Mouse (Mus musculus): ENCODE measurements around the gene Suclg1. TPM values are rescaled to one million over a fixed set of nuclear protein-coding genes. Genes with fewer than 3 reads are reported as not detected.

Suclg1 gene
- polyA plus RNA-seq (2014; fragmentation: Nextera tagmentation; extraction: Ambion mirVana), result 175 and 176 TPM in 2 replicates

GRCm38 (mm10) chr6:73248237-73249048 lies at the start of gene Suclg1:
Gene Suclg1 (plus strand): TSS chr6:73248382.
- peak; percentile 92 for ATAC-seq (ENCODE audit: insufficient number of reproducible peaks, low FRiP score, low TSS enrichment, low read depth)

GRCm38 (mm10) chr6:73203724-73204123 lies 44.5 kb upstream of the Suclg1 start:
- no peaks in the 10 kb centered on the region for H3K36me3 ChIP-seq (ENCODE audit: control insufficient read depth, insufficient read depth, low read length)
- H3K9ac ChIP-seq (ENCODE audit: low read length), result no peak overlapping the region
- no peak overlapping the region for H3K27ac ChIP-seq (replicated peaks; ENCODE audit: low read depth, low read length)
- ATAC-seq (ENCODE audit: insufficient number of reproducible peaks, low FRiP score, low TSS enrichment, low read depth), result no peak
- DNase-seq (ENCODE audit: low spot score), result no peak
- H3K4me2 ChIP-seq (ENCODE audit: low read depth, severe bottlenecking), result no peak overlapping the region
- 83% methylated on average over 2 of the region's 2 CpGs for whole genome bisulfite sequencing
- no peaks in the 10 kb centered on the region for H3K27me3 ChIP-seq (ENCODE audit: control insufficient read depth, insufficient read depth, low read length)
- H3K4me1 ChIP-seq (ENCODE audit: control insufficient read depth, insufficient read depth, low read length), result no peaks in the 10 kb centered on the region
- no peak overlapping the region for H3K4me3 ChIP-seq (ENCODE audit: low read depth, low read length)
- H3K9me3 ChIP-seq (ENCODE audit: control insufficient read depth, low read length), result no peaks in the 10 kb centered on the region

More at GRCm38 (mm10) chr6:73248237-73249048, at the start of gene Suclg1:
- H3K27ac ChIP-seq (replicated peaks; ENCODE audit: low read depth, low read length), result 0 out of 2 replicates have a peak within 1 kb of the TSS, but pooled peaks have one; percentile 57
- peak within 1 kb of the TSS; percentile 90 for H3K9ac ChIP-seq (ENCODE audit: low read length)
- H3K4me3 ChIP-seq (ENCODE audit: low read depth, low read length), result peak within 1 kb of the TSS; percentile 90
- no peaks in the 10 kb centered on the region for H3K9me3 ChIP-seq (ENCODE audit: control insufficient read depth, low read length)
- peak within 1 kb of the TSS; percentile 52 for H3K4me2 ChIP-seq (ENCODE audit: low read depth, severe bottlenecking)
- no peaks in the 10 kb centered on the region for H3K27me3 ChIP-seq (ENCODE audit: control insufficient read depth, insufficient read depth, low read length)
- no peaks in the 10 kb centered on the region for H3K36me3 ChIP-seq (ENCODE audit: control insufficient read depth, insufficient read depth, low read length)
- no peaks in the 10 kb centered on the region for H3K4me1 ChIP-seq (ENCODE audit: control insufficient read depth, insufficient read depth, low read length)
- under 1% methylated on average over 57 of the region's 58 CpGs for WGBS
- peak; percentile 89 for DNase-seq (ENCODE audit: low spot score)

GRCm38 (mm10) chr6:73204937-73205336 lies 43.2 kb upstream of the Suclg1 start:
- WGBS, result 82% methylated on average over 4 of the region's 4 CpGs
- no peak for ATAC-seq (ENCODE audit: insufficient number of reproducible peaks, low FRiP score, low TSS enrichment, low read depth)
- no peak for DNase-seq (ENCODE audit: low spot score)
- Histone ChIP-seq H3K9ac (ENCODE audit: low read length) (no peak overlapping the region), H3K27me3 (ENCODE audit: control insufficient read depth, insufficient read depth, low read length) (no peaks in the 10 kb centered on the region), H3K4me2 (ENCODE audit: low read depth, severe bottlenecking) (no peak overlapping the region), H3K36me3 (ENCODE audit: control insufficient read depth, insufficient read depth, low read length) (no peaks in the 10 kb centered on the region), H3K4me3 (ENCODE audit: low read depth, low read length) (no peak overlapping the region), H3K4me1 (ENCODE audit: control insufficient read depth, insufficient read depth, low read length) (no peaks in the 10 kb centered on the region), H3K27ac (replicated peaks; ENCODE audit: low read depth, low read length) (no peak overlapping the region), H3K9me3 (ENCODE audit: control insufficient read depth, low read length) (no peaks in the 10 kb centered on the region)

- H3K4me3 ChIP-seq (ENCODE audit: low read depth, low read length), result no peak overlapping the region
- ATAC-seq (ENCODE audit: insufficient number of reproducible peaks, low FRiP score, low TSS enrichment, low read depth) (no peak), DNase-seq (ENCODE audit: low spot score) (no peak)
- no peak overlapping the region for H3K9ac ChIP-seq (ENCODE audit: low read length)
- H3K36me3 ChIP-seq (ENCODE audit: control insufficient read depth, insufficient read depth, low read length), result no peaks in the 10 kb centered on the region
- no peaks in the 10 kb centered on the region for H3K4me1 ChIP-seq (ENCODE audit: control insufficient read depth, insufficient read depth, low read length)
- H3K4me2 ChIP-seq (ENCODE audit: low read depth, severe bottlenecking), result no peak overlapping the region
- no peaks in the 10 kb centered on the region for H3K27me3 ChIP-seq (ENCODE audit: control insufficient read depth, insufficient read depth, low read length)
- H3K27ac ChIP-seq (replicated peaks; ENCODE audit: low read depth, low read length), result no peak overlapping the region
- 93% methylated on average over 6 of the region's 6 CpGs for WGBS
- no peaks in the 10 kb centered on the region for H3K9me3 ChIP-seq (ENCODE audit: control insufficient read depth, low read length)
Measured at GRCm38 (mm10) chr6:73209598-73209997, 38.6 kb upstream of the Suclg1 start.

GRCm38 (mm10) chr6:73210445-73210972 lies 37.7 kb upstream of the Suclg1 start:
- WGBS, result 93% methylated on average over 4 of the region's 4 CpGs
- Histone ChIP-seq H3K4me1 (ENCODE audit: control insufficient read depth, insufficient read depth, low read length) (no peaks in the 10 kb centered on the region), H3K4me2 (ENCODE audit: low read depth, severe bottlenecking) (no peak overlapping the region), H3K27ac (replicated peaks; ENCODE audit: low read depth, low read length) (no peak overlapping the region), H3K27me3 (ENCODE audit: control insufficient read depth, insufficient read depth, low read length) (no peaks in the 10 kb centered on the region), H3K36me3 (ENCODE audit: control insufficient read depth, insufficient read depth, low read length) (no peaks in the 10 kb centered on the region), H3K9me3 (ENCODE audit: control insufficient read depth, low read length) (no peaks in the 10 kb centered on the region), H3K9ac (ENCODE audit: low read length) (no peak overlapping the region), H3K4me3 (ENCODE audit: low read depth, low read length) (no peak overlapping the region)
- DNase-seq (ENCODE audit: low spot score) (no peak), ATAC-seq (ENCODE audit: insufficient number of reproducible peaks, low FRiP score, low TSS enrichment, low read depth) (no peak)

- H3K4me3 ChIP-seq (ENCODE audit: low read depth, low read length), result no peak overlapping the region
- no peaks in the 10 kb centered on the region for H3K4me1 ChIP-seq (ENCODE audit: control insufficient read depth, insufficient read depth, low read length)
- no peaks in the 10 kb centered on the region for H3K27me3 ChIP-seq (ENCODE audit: control insufficient read depth, insufficient read depth, low read length)
- H3K4me2 ChIP-seq (ENCODE audit: low read depth, severe bottlenecking), result no peak overlapping the region
- H3K27ac ChIP-seq (replicated peaks; ENCODE audit: low read depth, low read length), result no peak overlapping the region
- ATAC-seq (ENCODE audit: insufficient number of reproducible peaks, low FRiP score, low TSS enrichment, low read depth) (no peak), DNase-seq (ENCODE audit: low spot score) (no peak)
- H3K36me3 ChIP-seq (ENCODE audit: control insufficient read depth, insufficient read depth, low read length), result no peaks in the 10 kb centered on the region
- no peaks in the 10 kb centered on the region for H3K9me3 ChIP-seq (ENCODE audit: control insufficient read depth, low read length)
- H3K9ac ChIP-seq (ENCODE audit: low read length), result no peak overlapping the region
- 94% methylated on average over 3 of the region's 3 CpGs for WGBS
Measured at GRCm38 (mm10) chr6:73211036-73211435, 37.1 kb upstream of the Suclg1 start.

GRCm38 (mm10) chr6:73211602-73212001 lies 36.6 kb upstream of the Suclg1 start:
- H3K4me2 ChIP-seq (ENCODE audit: low read depth, severe bottlenecking), result no peak overlapping the region
- no peaks in the 10 kb centered on the region for H3K27me3 ChIP-seq (ENCODE audit: control insufficient read depth, insufficient read depth, low read length)
- no peaks in the 10 kb centered on the region for H3K36me3 ChIP-seq (ENCODE audit: control insufficient read depth, insufficient read depth, low read length)
- no peaks in the 10 kb centered on the region for H3K4me1 ChIP-seq (ENCODE audit: control insufficient read depth, insufficient read depth, low read length)
- ATAC-seq (ENCODE audit: insufficient number of reproducible peaks, low FRiP score, low TSS enrichment, low read depth) (no peak), DNase-seq (ENCODE audit: low spot score) (no peak)
- H3K9ac ChIP-seq (ENCODE audit: low read length), result no peak overlapping the region
- H3K4me3 ChIP-seq (ENCODE audit: low read depth, low read length), result no peak overlapping the region
- no peak overlapping the region for H3K27ac ChIP-seq (replicated peaks; ENCODE audit: low read depth, low read length)
- H3K9me3 ChIP-seq (ENCODE audit: control insufficient read depth, low read length), result no peaks in the 10 kb centered on the region

- DNase-seq (ENCODE audit: low spot score) (peak; percentile 90), ATAC-seq (ENCODE audit: insufficient number of reproducible peaks, low FRiP score, low TSS enrichment, low read depth) (peak; percentile 98)
- Histone ChIP-seq H3K9me3 (ENCODE audit: control insufficient read depth, low read length) (no peaks in the 10 kb centered on the region), H3K4me2 (ENCODE audit: low read depth, severe bottlenecking) (peak within 1 kb of the TSS; percentile 39), H3K27me3 (ENCODE audit: control insufficient read depth, insufficient read depth, low read length) (no peaks in the 10 kb centered on the region), H3K36me3 (ENCODE audit: control insufficient read depth, insufficient read depth, low read length) (no peaks in the 10 kb centered on the region), H3K4me3 (ENCODE audit: low read depth, low read length) (peak within 1 kb of the TSS; percentile 16; the same call in 1 of the 2 replicates), H3K9ac (ENCODE audit: low read length) (no peak within 1 kb of the TSS), H3K27ac (replicated peaks; ENCODE audit: low read depth, low read length) (no peak within 1 kb of the TSS), H3K4me1 (ENCODE audit: control insufficient read depth, insufficient read depth, low read length) (0 out of 2 replicates have a peak, but pooled peaks cover 2% of the 10 kb centered on the region)
- WGBS, result 37% methylated on average over 25 of the region's 25 CpGs
Measured at GRCm38 (mm10) chr6:73221189-73221957, 26.8 kb upstream of the Suclg1 start, which contains the start of gene Dnah6. Gene Dnah6 (minus strand): TSS chr6:73221651.
